Mouse (Mus musculus): Measurements from ENCODE around the gene Cd70. TPM values are rescaled to one million over a fixed set of nuclear protein-coding genes. Genes with fewer than 3 reads are reported as not detected.

Cd70 gene
- polyA plus RNA-seq, 1 experiment from 2014 or later, result 0.11 TPM

GRCm38 (mm10) chr17:57099629-57100325 lies 49.8 kb downstream of the Cd70 start:
- Histone ChIP-seq H3K36me3 (ENCODE audit: control insufficient read depth, insufficient read depth, low read length) (no peaks in the 10 kb centered on the region), H3K27me3 (ENCODE audit: control insufficient read depth, insufficient read depth, low read length) (no peaks in the 10 kb centered on the region), H3K9ac (ENCODE audit: low read length) (no peak overlapping the region), H3K4me3 (ENCODE audit: low read depth, low read length) (no peak overlapping the region), H3K27ac (replicated peaks) (no peak overlapping the region), H3K9me3 (ENCODE audit: control insufficient read depth, low read length) (no peaks in the 10 kb centered on the region), H3K4me2 (replicated peaks; ENCODE audit: low read depth) (no peak overlapping the region), H3K4me1 (replicated peaks; ENCODE audit: control insufficient read depth, insufficient read depth) (no peaks in the 10 kb centered on the region)
- DNase-seq (ENCODE audit: low spot score), result no peak
- WGBS, result 11% methylated on average over 10 of the region's 10 CpGs
- TF ChIP-seq CTCF (IDR thresholded peaks at IDR 0.05; ENCODE audit: low read depth) (0 out of 2 replicates have a peak, but pooled peaks have one; percentile 11), EP300 (optimal IDR thresholded peaks at IDR 0.05) (no peak)
- no peak for ATAC-seq (ENCODE audit: low FRiP score, low TSS enrichment)

GRCm38 (mm10) chr17:57098321-57098720 lies 51.3 kb downstream of the Cd70 start:
- no peaks in the 10 kb centered on the region for H3K4me1 ChIP-seq (replicated peaks; ENCODE audit: control insufficient read depth, insufficient read depth)
- WGBS, result 70% methylated on average over 5 of the region's 5 CpGs
- H3K4me2 ChIP-seq (replicated peaks; ENCODE audit: low read depth), result no peak overlapping the region
- H3K9ac ChIP-seq (ENCODE audit: low read length), result no peak overlapping the region
- H3K36me3 ChIP-seq (ENCODE audit: control insufficient read depth, insufficient read depth, low read length), result no peaks in the 10 kb centered on the region
- no peak overlapping the region for H3K27ac ChIP-seq (replicated peaks)
- ATAC-seq (ENCODE audit: low FRiP score, low TSS enrichment), result no peak
- H3K27me3 ChIP-seq (ENCODE audit: control insufficient read depth, insufficient read depth, low read length), result no peaks in the 10 kb centered on the region
- no peaks in the 10 kb centered on the region for H3K9me3 ChIP-seq (ENCODE audit: control insufficient read depth, low read length)
- DNase-seq (ENCODE audit: low spot score), result no peak
- H3K4me3 ChIP-seq (ENCODE audit: low read depth, low read length), result no peak overlapping the region
- TF ChIP-seq CTCF (IDR thresholded peaks at IDR 0.05; ENCODE audit: low read depth) (no peak), EP300 (optimal IDR thresholded peaks at IDR 0.05) (no peak)

GRCm38 (mm10) chr17:57096623-57096920 lies 53.0 kb downstream of the Cd70 start:
- Histone ChIP-seq H3K27me3 (ENCODE audit: control insufficient read depth, insufficient read depth, low read length) (no peaks in the 10 kb centered on the region), H3K4me3 (ENCODE audit: low read depth, low read length) (peak overlapping the region; percentile 26; the same call in 1 of the 2 replicates), H3K4me2 (replicated peaks; ENCODE audit: low read depth) (peak overlapping the region; percentile 46), H3K9me3 (ENCODE audit: control insufficient read depth, low read length) (no peaks in the 10 kb centered on the region), H3K4me1 (replicated peaks; ENCODE audit: control insufficient read depth, insufficient read depth) (no peaks in the 10 kb centered on the region), H3K9ac (ENCODE audit: low read length) (no peak overlapping the region), H3K27ac (replicated peaks) (no peak overlapping the region), H3K36me3 (ENCODE audit: control insufficient read depth, insufficient read depth, low read length) (no peaks in the 10 kb centered on the region)
- WGBS, result 3% methylated on average over 11 of the region's 11 CpGs
- DNase-seq (ENCODE audit: low spot score) (peak; percentile 84), ATAC-seq (ENCODE audit: low FRiP score, low TSS enrichment) (peak; percentile 61)
- TF ChIP-seq EP300 (optimal IDR thresholded peaks at IDR 0.05), result no peak
- peak; percentile 96 for TF ChIP-seq CTCF (IDR thresholded peaks at IDR 0.05; ENCODE audit: low read depth)

Other genes starting within 250 kb of the Cd70 start
- gene Mllt1, start 214.4 kb downstream of the Cd70 start, polyA plus RNA-seq (2015; fragmentation: Nextera tagmentation; extraction: Ambion mirVana), result 13.7 and 15.3 TPM in 2 replicates
- gene Acer1, start 167.7 kb downstream of the Cd70 start, polyA plus RNA-seq (2015; fragmentation: Nextera tagmentation; extraction: Ambion mirVana), result 13.5 and 15.8 TPM in 2 replicates
- 87.0 and 88.6 TPM in 2 replicates for gene Clpp, start 159.5 kb downstream of the Cd70 start, polyA plus RNA-seq (2015; fragmentation: Nextera tagmentation; extraction: Ambion mirVana)
- gene Alkbh7, start 152.4 kb downstream of the Cd70 start, polyA plus RNA-seq (2015; fragmentation: Nextera tagmentation; extraction: Ambion mirVana), result 28.7 and 32.5 TPM in 2 replicates
- gene Pspn, start 149.8 kb downstream of the Cd70 start, polyA plus RNA-seq (2015; fragmentation: Nextera tagmentation; extraction: Ambion mirVana), result not detected in 2 replicates
- gene Gtf2f1, start 138.5 kb downstream of the Cd70 start, polyA plus RNA-seq (2015; fragmentation: Nextera tagmentation; extraction: Ambion mirVana), result 36.9 and 37.3 TPM in 2 replicates
- gene Gm17949, start 138.3 kb downstream of the Cd70 start, polyA plus RNA-seq (2015; fragmentation: Nextera tagmentation; extraction: Ambion mirVana), result 0.33 and 0.45 TPM in 2 replicates
- 16.9 and 18.2 TPM in 2 replicates for gene Khsrp, start 118.3 kb downstream of the Cd70 start, polyA plus RNA-seq (2015; fragmentation: Nextera tagmentation; extraction: Ambion mirVana)
- not detected in 2 replicates for gene Slc25a41, start 108.1 kb downstream of the Cd70 start, polyA plus RNA-seq (2015; fragmentation: Nextera tagmentation; extraction: Ambion mirVana)
- gene Crb3, start 90.7 kb downstream of the Cd70 start, polyA plus RNA-seq (2015; fragmentation: Nextera tagmentation; extraction: Ambion mirVana), result 74.9 and 82.7 TPM in 2 replicates
- gene Slc25a23, start 89.9 kb downstream of the Cd70 start, polyA plus RNA-seq (2015; fragmentation: Nextera tagmentation; extraction: Ambion mirVana), result 3.1 and 4.2 TPM in 2 replicates
- 2.4 and 2.8 TPM in 2 replicates for gene Dennd1c, start 71.3 kb downstream of the Cd70 start, polyA plus RNA-seq (2015; fragmentation: Nextera tagmentation; extraction: Ambion mirVana)
- 9.5 and 11.5 TPM in 2 replicates for gene Tubb4a, start 62.0 kb downstream of the Cd70 start, polyA plus RNA-seq (2015; fragmentation: Nextera tagmentation; extraction: Ambion mirVana)
- 2.3 and 3.5 TPM in 2 replicates for gene Tnfsf9, start 44.5 kb downstream of the Cd70 start, polyA plus RNA-seq (2015; fragmentation: Nextera tagmentation; extraction: Ambion mirVana)
- gene Tnfsf14, start 44.4 kb upstream of the Cd70 start, polyA plus RNA-seq (2015; fragmentation: Nextera tagmentation; extraction: Ambion mirVana), result 0.05 TPM in 1 of 2 replicates, not detected in the other
- 9.3 and 9.8 TPM in 2 replicates for gene C3, start 78.4 kb upstream of the Cd70 start, polyA plus RNA-seq (2015; fragmentation: Nextera tagmentation; extraction: Ambion mirVana)
- gene Gpr108, start 98.7 kb upstream of the Cd70 start, polyA plus RNA-seq (2015; fragmentation: Nextera tagmentation; extraction: Ambion mirVana), result 48.0 and 52.4 TPM in 2 replicates
- 27.5 and 29.9 TPM in 2 replicates for gene Trip10, start 99.7 kb upstream of the Cd70 start, polyA plus RNA-seq (2015; fragmentation: Nextera tagmentation; extraction: Ambion mirVana)
- gene Vav1, start 129.3 kb upstream of the Cd70 start, polyA plus RNA-seq (2015; fragmentation: Nextera tagmentation; extraction: Ambion mirVana), result 1.4 and 1.6 TPM in 2 replicates
- 4.6 and 4.8 TPM in 2 replicates for gene Adgre1, start 208.9 kb upstream of the Cd70 start, polyA plus RNA-seq (2015; fragmentation: Nextera tagmentation; extraction: Ambion mirVana)